Mouse (Mus musculus) urinary bladder, postnatal 25 days (tissue): ENCODE results near the gene 1700015F17Rik.

ENCODE experiments used
- DNase-seq: peaks from one replicate; pipeline ENCODE4 v3.0.0; 2022; ENCODE audit warnings: low spot score

Gene 1700015F17Rik

GRCm38 (mm10) chr5:5479043-5479442, at the start of gene 1700015F17Rik:
TSS of gene 1700015F17Rik (minus strand) at chr5:5479143.
- no peak for DNase-seq

- DNase-seq = no peak
Measured at GRCm38 (mm10) chr5:5515411-5515810, 36.5 kb upstream of the 1700015F17Rik start.

GRCm38 (mm10) chr5:5514196-5515076, 35.5 kb upstream of the 1700015F17Rik start, which contains the start of gene Cldn12:
TSS of gene Cldn12 (minus strand) at chr5:5514958.
- peak; percentile 94 for DNase-seq

- no peak for DNase-seq
Measured at GRCm38 (mm10) chr5:5511401-5511800, 32.5 kb upstream of the 1700015F17Rik start.

GRCm38 (mm10) chr5:5510989-5511388, 32.0 kb upstream of the 1700015F17Rik start:
- DNase-seq = no peak

- DNase-seq = no peak
Measured at GRCm38 (mm10) chr5:5510304-5510887, 31.5 kb upstream of the 1700015F17Rik start.

GRCm38 (mm10) chr5:5508231-5508630, 29.3 kb upstream of the 1700015F17Rik start:
- DNase-seq = no peak

- DNase-seq = peak; percentile 58
Measured at GRCm38 (mm10) chr5:5507701-5508225, 28.8 kb upstream of the 1700015F17Rik start.

GRCm38 (mm10) chr5:5504456-5504855, 25.5 kb upstream of the 1700015F17Rik start:
- no peak for DNase-seq

- DNase-seq = no peak
Measured at GRCm38 (mm10) chr5:5503381-5503780, 24.4 kb upstream of the 1700015F17Rik start.

GRCm38 (mm10) chr5:5501583-5501982, 22.6 kb upstream of the 1700015F17Rik start:
- no peak for DNase-seq

GRCm38 (mm10) chr5:5496393-5496792, 17.4 kb upstream of the 1700015F17Rik start:
- DNase-seq = no peak

GRCm38 (mm10) chr5:5495042-5495441, 16.1 kb upstream of the 1700015F17Rik start:
- DNase-seq = no peak

- no peak for DNase-seq
Measured at GRCm38 (mm10) chr5:5494269-5495005, 15.5 kb upstream of the 1700015F17Rik start.

- no peak for DNase-seq
Measured at GRCm38 (mm10) chr5:5492163-5492562, 13.2 kb upstream of the 1700015F17Rik start.

- DNase-seq = no peak
Measured at GRCm38 (mm10) chr5:5486071-5486470, 7.1 kb upstream of the 1700015F17Rik start.

GRCm38 (mm10) chr5:5483254-5483858, 4.4 kb upstream of the 1700015F17Rik start:
- no peak for DNase-seq

GRCm38 (mm10) chr5:5481662-5482061, 2.7 kb upstream of the 1700015F17Rik start:
- DNase-seq = no peak

GRCm38 (mm10) chr5:5476133-5476532, 2.8 kb downstream of the 1700015F17Rik start:
- no peak for DNase-seq

- no peak for DNase-seq
Measured at GRCm38 (mm10) chr5:5465256-5465655, 13.7 kb downstream of the 1700015F17Rik start.

GRCm38 (mm10) chr5:5431746-5432438, 47.1 kb downstream of the 1700015F17Rik start:
- no peak for DNase-seq
